ENCODE assay signal across 9 mouse cellular contexts in genomic region chr19:42268337-42268736, GRCm38 (mm10). TPM values are rescaled to one million over a fixed set of nuclear protein-coding genes. Genes with fewer than 3 reads are reported as not detected.
DNase-seq lines count a peak whose midpoint lies in the region; ATAC-seq lines count a peak whose summit lies in the region.
"Had no signal": no experiment of that assay in that cellular context is flagged by ENCODE, and none has a peak within 500 bp of the region (broad histone marks: within the 10 kb centered on the region; RNA-seq: fewer than 3 reads in every experiment).

No protein-coding gene starts in this region.

- no peak overlapping the region for H3K27ac ChIP-seq in heart, embryonic 14.5 days (replicated peaks in 1 of 2; ENCODE audit: control insufficient read depth in 1 of 2, insufficient read depth in 1 of 2, low read depth in 2 of 2, low read length in 2 of 2)
- no peak overlapping the region for H3K27ac ChIP-seq in neural tube, embryonic 11.5 days (ENCODE audit: low read depth, low read length)

- H3K9me3 ChIP-seq in heart, embryonic 14.5 days (ENCODE audit: control insufficient read depth, low read length), result no peaks in the 10 kb centered on the region
- no peaks in the 10 kb centered on the region for H3K9me3 ChIP-seq in neural tube, embryonic 11.5 days (ENCODE audit: control insufficient read depth, low read length)

- H3K4me1 ChIP-seq in heart, embryonic 14.5 days (ENCODE audit: control insufficient read depth in 2 of 2, insufficient read depth in 2 of 2, low read length in 2 of 2), result 0 out of 4 replicates have a peak, but pooled peaks cover 0 to 2% of the 10 kb centered on the region in 2 experiments
- no peaks in the 10 kb centered on the region for H3K4me1 ChIP-seq in neural tube, embryonic 11.5 days (ENCODE audit: control insufficient read depth, insufficient read depth, low read length)

- peaks cover 11% of the 10 kb centered on the region for H3K27me3 ChIP-seq in heart, embryonic 14.5 days (ENCODE audit: control insufficient read depth, insufficient read depth, low read length)
- H3K27me3 ChIP-seq in neural tube, embryonic 11.5 days (ENCODE audit: control insufficient read depth, insufficient read depth, low read length), result no peaks in the 10 kb centered on the region

- H3K36me3 ChIP-seq in heart, embryonic 14.5 days (ENCODE audit: control insufficient read depth, insufficient read depth, low read length), result no peaks in the 10 kb centered on the region
- H3K36me3 ChIP-seq in neural tube, embryonic 11.5 days (ENCODE audit: control insufficient read depth, insufficient read depth, low read length), result no peaks in the 10 kb centered on the region

- H3K9ac ChIP-seq in heart, embryonic 14.5 days (ENCODE audit: low read length), result no peak overlapping the region
- no peak overlapping the region for H3K9ac ChIP-seq in neural tube, embryonic 11.5 days (ENCODE audit: low read length)

- DNase-seq in gastrocnemius, postnatal 10 days, result peak; percentile 30
- DNase-seq in gastrocnemius, postnatal 14 days, result no peak
- peak; percentile 19 to 23 for DNase-seq in adrenal gland, postnatal 4 days (ENCODE audit: low spot score in 2 of 2)
- DNase-seq in kidney, postnatal 10 days, result peak; percentile 50
- DNase-seq in neural tube, embryonic 11.5 days (ENCODE audit: low spot score), result peak; percentile 70
- DNase-seq in left cerebral cortex, adult 18-20 months (ENCODE audit: low spot score in 2 of 2), result no peak

- intact Hi-C loops in gastrocnemius, postnatal 14 days (cut with DNase I; ENCODE audit: low total_unique reads), result no loop called here

- ATAC-seq in heart, embryonic 14.5 days (ENCODE audit: insufficient number of reproducible peaks, insufficient read depth, low FRiP score, low read depth), result no peak
- ATAC-seq in neural tube, embryonic 11.5 days (ENCODE audit: insufficient read depth, low FRiP score, low TSS enrichment), result no peak
- no peak for ATAC-seq in activated CD4-positive, CD25-positive, alpha-beta regulatory T cell, adult 4 months

- H3K4me2 ChIP-seq in heart, embryonic 14.5 days (ENCODE audit: low read length), result peak overlapping the region; percentile 54
- peak overlapping the region; percentile 29 for H3K4me2 ChIP-seq in neural tube, embryonic 11.5 days (ENCODE audit: low read depth)

- 1% methylated on average over 19 of the region's 19 CpGs for WGBS in heart, embryonic 14.5 days
- 0% methylated on average over 18 of the region's 19 CpGs for WGBS in neural tube, embryonic 11.5 days

- peak overlapping the region; percentile 4 to 7; a peak in 1 of 4 replicates for H3K4me3 ChIP-seq in heart, embryonic 14.5 days (ENCODE audit: control insufficient read depth in 1 of 2, insufficient read depth in 1 of 2, low read depth in 1 of 2, low read length in 2 of 2)
- no peak overlapping the region for H3K4me3 ChIP-seq in neural tube, embryonic 11.5 days (ENCODE audit: low read depth, low read length)

RNA-seq across cellular contexts. Expression of gene Golga7b, which starts 21.0 kb away (rescaled TPM):
- total RNA-seq in gastrocnemius, postnatal 10 days (2021), result 1 to 10 TPM; 3.2 to 5.5 TPM
- 1 to 10 TPM; 3.1 to 4.8 TPM for total RNA-seq in gastrocnemius, postnatal 14 days (2021)
- total RNA-seq in adrenal gland, postnatal 4 days (2021), result 1 to 10 TPM; 2.3 to 3.4 TPM
- 0.11 and 0.34 TPM in 2 replicates for polyA plus RNA-seq in heart, embryonic 14.5 days (2014; fragmentation: Nextera tagmentation; extraction: Ambion mirVana)
- 5.5 and 6.1 TPM in 2 replicates for polyA plus RNA-seq in neural tube, embryonic 11.5 days (2014; fragmentation: Nextera tagmentation; extraction: Ambion mirVana)
- not detected for polyA plus RNA-seq in activated CD4-positive, CD25-positive, alpha-beta regulatory T cell, adult 4 months (2017; shearing (Covaris generic))
- total RNA-seq in left cerebral cortex, adult 18-20 months (2021), result 100 to 1,000 TPM; 112 to 119 TPM
- polyA plus RNA-seq: spleen, adult 2 months had no signal

Comparison
In these comparisons a context has a peak if more than half of its experiments do, and no peak if none do; other contexts are left out.
1. DNase-seq: peak in gastrocnemius, postnatal 10 days (single experiment), adrenal gland, postnatal 4 days (2 of 2), kidney, postnatal 10 days (single experiment) and neural tube, embryonic 11.5 days (single experiment); none in gastrocnemius, postnatal 14 days (single experiment) and left cerebral cortex, adult 18-20 months (0 of 2).
2. RNA of gene Golga7b, which starts 21.0 kb away (total RNA-seq): 112 to 119 TPM in left cerebral cortex, adult 18-20 months; 3.2 to 5.5 TPM in gastrocnemius, postnatal 10 days, 3.1 to 4.8 TPM in gastrocnemius, postnatal 14 days and 2.3 to 3.4 TPM in adrenal gland, postnatal 4 days; every median in the first group is over 10 times any median in the second.